Mouse (Mus musculus): Measurements from ENCODE around the gene Cntnap2. TPM values are rescaled to one million over a fixed set of nuclear protein-coding genes. Genes with fewer than 3 reads are reported as not detected.
"Not testable (repeated sequence)": the region's sequence is repeated elsewhere in the genome, so short reads cannot be mapped to it uniquely, and the experiment has no call there.

Gene Cntnap2
- polyA plus RNA-seq, 1 experiment from 2014 or later, result 1.1 TPM

- Histone ChIP-seq H3K36me3 (ENCODE audit: control insufficient read depth, insufficient read depth) (no peaks in the 10 kb centered on the region), H3K27me3 (replicated peaks; ENCODE audit: control insufficient read depth, insufficient read depth, low read length) (no peaks in the 10 kb centered on the region), H3K4me2 (replicated peaks; ENCODE audit: low read depth) (no peak overlapping the region), H3K9me3 (ENCODE audit: control insufficient read depth) (no peaks in the 10 kb centered on the region), H3K4me1 (replicated peaks; ENCODE audit: control insufficient read depth, insufficient read depth, low read length) (no peaks in the 10 kb centered on the region), H3K9ac (ENCODE audit: low read depth, low read length) (no peak overlapping the region), H3K4me3 (ENCODE audit: low read depth, low read length) (no peak overlapping the region), H3K27ac (ENCODE audit: low read depth, low read length) (no peak overlapping the region)
- ATAC-seq, result no peak
- 27% methylated on average over 1 of the region's 1 CpGs for WGBS
- TF ChIP-seq CTCF (IDR thresholded peaks at IDR 0.05; ENCODE audit: low read depth), result no peak
Measured at GRCm38 (mm10) chr6:47104951-47105350, 2045.8 kb downstream of the Cntnap2 start.

GRCm38 (mm10) chr6:47109582-47110220, 2050.5 kb downstream of the Cntnap2 start:
- 40% methylated on average over 6 of the region's 6 CpGs for whole genome bisulfite sequencing
- ATAC-seq, result no peak
- no peaks in the 10 kb centered on the region for H3K9me3 ChIP-seq (ENCODE audit: control insufficient read depth)
- no peaks in the 10 kb centered on the region for H3K4me1 ChIP-seq (replicated peaks; ENCODE audit: control insufficient read depth, insufficient read depth, low read length)
- no peak for TF ChIP-seq CTCF (IDR thresholded peaks at IDR 0.05; ENCODE audit: low read depth)
- H3K27me3 ChIP-seq (replicated peaks; ENCODE audit: control insufficient read depth, insufficient read depth, low read length), result no peaks in the 10 kb centered on the region
- H3K36me3 ChIP-seq (ENCODE audit: control insufficient read depth, insufficient read depth), result no peaks in the 10 kb centered on the region
- H3K27ac ChIP-seq (ENCODE audit: low read depth, low read length), result no peak overlapping the region
- H3K9ac ChIP-seq (ENCODE audit: low read depth, low read length), result no peak overlapping the region
- no peak overlapping the region for H3K4me2 ChIP-seq (replicated peaks; ENCODE audit: low read depth)
- no peak overlapping the region for H3K4me3 ChIP-seq (ENCODE audit: low read depth, low read length)

GRCm38 (mm10) chr6:47134063-47134462, 2074.9 kb downstream of the Cntnap2 start:
- H3K9me3 ChIP-seq (ENCODE audit: control insufficient read depth); H3K27ac ChIP-seq (ENCODE audit: low read depth, low read length); H3K4me3 ChIP-seq (ENCODE audit: low read depth, low read length); H3K4me2 ChIP-seq (replicated peaks; ENCODE audit: low read depth); H3K36me3 ChIP-seq (ENCODE audit: control insufficient read depth, insufficient read depth); H3K4me1 ChIP-seq (replicated peaks; ENCODE audit: control insufficient read depth, insufficient read depth, low read length); H3K27me3 ChIP-seq (replicated peaks; ENCODE audit: control insufficient read depth, insufficient read depth, low read length); H3K9ac ChIP-seq (ENCODE audit: low read depth, low read length); ATAC-seq: not testable (repeated sequence)
- WGBS, result no CpG with 5 or more reads among the region's 1 CpGs

DNA sequence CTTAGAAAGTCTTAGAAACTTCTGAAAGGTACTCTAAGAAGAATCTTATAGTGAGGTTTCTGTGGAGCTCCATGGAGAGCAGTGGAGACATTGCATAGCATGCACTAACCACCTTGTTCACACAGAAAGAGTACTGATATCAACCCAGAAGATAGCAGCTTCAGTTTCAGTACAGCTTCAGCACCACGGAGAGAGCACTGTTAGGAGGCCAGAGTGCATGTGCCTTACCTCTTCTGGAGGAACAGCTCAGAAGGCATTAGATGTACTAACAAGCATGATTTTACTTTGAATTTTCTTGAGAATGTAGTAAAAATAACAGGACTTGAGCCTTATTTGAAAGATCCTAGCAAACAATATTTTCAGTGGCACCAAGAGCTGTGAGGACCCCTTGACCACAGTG, 2093.9 kb downstream of the Cntnap2 start:
- H3K27me3 ChIP-seq (replicated peaks; ENCODE audit: control insufficient read depth, insufficient read depth, low read length); ATAC-seq; H3K4me3 ChIP-seq (ENCODE audit: low read depth, low read length); H3K4me2 ChIP-seq (replicated peaks; ENCODE audit: low read depth); H3K9me3 ChIP-seq (ENCODE audit: control insufficient read depth); H3K9ac ChIP-seq (ENCODE audit: low read depth, low read length); H3K36me3 ChIP-seq (ENCODE audit: control insufficient read depth, insufficient read depth); H3K4me1 ChIP-seq (replicated peaks; ENCODE audit: control insufficient read depth, insufficient read depth, low read length); H3K27ac ChIP-seq (ENCODE audit: low read depth, low read length): not testable (repeated sequence)
- no CpG with 5 or more reads among the region's 1 CpGs for WGBS

GRCm38 (mm10) chr6:47174580-47175294, 2115.6 kb downstream of the Cntnap2 start:
- H3K9me3 ChIP-seq (ENCODE audit: control insufficient read depth); H3K4me2 ChIP-seq (replicated peaks; ENCODE audit: low read depth); H3K9ac ChIP-seq (ENCODE audit: low read depth, low read length); H3K27me3 ChIP-seq (replicated peaks; ENCODE audit: control insufficient read depth, insufficient read depth, low read length); H3K4me1 ChIP-seq (replicated peaks; ENCODE audit: control insufficient read depth, insufficient read depth, low read length); H3K4me3 ChIP-seq (ENCODE audit: low read depth, low read length); H3K36me3 ChIP-seq (ENCODE audit: control insufficient read depth, insufficient read depth); H3K27ac ChIP-seq (ENCODE audit: low read depth, low read length); ATAC-seq: not testable (repeated sequence)
- WGBS, result 55% methylated on average over 8 of the region's 8 CpGs

DNA sequence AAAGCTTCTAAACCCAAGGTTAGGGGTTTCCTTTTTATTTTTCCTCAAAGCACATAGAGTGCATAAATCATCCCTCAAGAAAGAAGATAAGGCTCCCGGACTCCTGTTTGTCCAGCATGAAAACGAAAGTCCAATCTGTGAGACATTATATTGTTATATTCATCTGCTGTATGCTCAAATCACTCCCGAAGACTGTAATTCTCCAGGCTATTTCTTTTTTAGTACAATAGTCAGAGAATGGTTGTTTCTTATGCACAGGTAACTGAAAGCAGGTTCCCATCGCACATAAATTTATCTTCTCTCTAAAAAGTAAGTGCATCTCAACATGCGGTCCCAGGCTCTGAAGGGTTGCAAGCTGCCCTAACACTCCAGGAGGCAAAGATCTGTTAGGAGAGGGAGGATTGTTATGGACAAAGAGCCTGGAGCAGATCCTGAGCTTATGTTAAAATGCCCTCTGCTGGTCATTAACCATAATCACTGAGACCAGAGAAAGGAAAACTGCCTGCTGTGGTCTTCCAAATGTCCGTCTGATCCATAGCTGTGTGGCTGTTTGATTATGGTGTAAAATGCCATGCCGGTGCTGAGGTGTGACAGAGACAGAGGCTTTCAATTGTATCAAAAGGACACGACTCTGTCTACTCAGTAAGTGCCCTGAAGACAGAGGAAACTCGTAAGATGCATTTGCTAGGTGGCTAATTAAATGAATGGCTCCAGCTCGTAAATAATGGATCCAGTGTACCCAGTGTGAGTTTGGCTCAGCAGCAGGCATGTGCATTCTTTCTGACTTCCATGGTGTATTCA, 2116.4 kb downstream of the Cntnap2 start:
- not testable (repeated sequence) for ATAC-seq; H3K9ac ChIP-seq (ENCODE audit: low read depth, low read length); H3K4me3 ChIP-seq (ENCODE audit: low read depth, low read length); H3K9me3 ChIP-seq (ENCODE audit: control insufficient read depth); H3K27ac ChIP-seq (ENCODE audit: low read depth, low read length); H3K36me3 ChIP-seq (ENCODE audit: control insufficient read depth, insufficient read depth); H3K4me1 ChIP-seq (replicated peaks; ENCODE audit: control insufficient read depth, insufficient read depth, low read length); H3K27me3 ChIP-seq (replicated peaks; ENCODE audit: control insufficient read depth, insufficient read depth, low read length)
- H3K4me2 ChIP-seq (replicated peaks; ENCODE audit: low read depth), result peak overlapping the region; percentile 32; the same call in 1 of the 2 replicates
- 22% methylated on average over 10 of the region's 10 CpGs for WGBS
- TF ChIP-seq CTCF (IDR thresholded peaks at IDR 0.05; ENCODE audit: low read depth), result peak; percentile 73

- not testable (repeated sequence) for H3K4me1 ChIP-seq (replicated peaks; ENCODE audit: control insufficient read depth, insufficient read depth, low read length); H3K4me3 ChIP-seq (ENCODE audit: low read depth, low read length); H3K36me3 ChIP-seq (ENCODE audit: control insufficient read depth, insufficient read depth); H3K9ac ChIP-seq (ENCODE audit: low read depth, low read length); H3K9me3 ChIP-seq (ENCODE audit: control insufficient read depth); ATAC-seq; H3K27ac ChIP-seq (ENCODE audit: low read depth, low read length); H3K27me3 ChIP-seq (replicated peaks; ENCODE audit: control insufficient read depth, insufficient read depth, low read length)
- WGBS, result 60% methylated on average over 3 of the region's 3 CpGs
- peak overlapping the region; percentile 32; the same call in 1 of the 2 replicates for H3K4me2 ChIP-seq (replicated peaks; ENCODE audit: low read depth)
Measured at GRCm38 (mm10) chr6:47176157-47176555, 2117.0 kb downstream of the Cntnap2 start.

GRCm38 (mm10) chr6:47181372-47181771, 2122.2 kb downstream of the Cntnap2 start:
- 57% methylated on average over 5 of the region's 5 CpGs for WGBS
- not testable (repeated sequence) for H3K4me3 ChIP-seq (ENCODE audit: low read depth, low read length); H3K4me2 ChIP-seq (replicated peaks; ENCODE audit: low read depth); H3K9ac ChIP-seq (ENCODE audit: low read depth, low read length); H3K9me3 ChIP-seq (ENCODE audit: control insufficient read depth); H3K27me3 ChIP-seq (replicated peaks; ENCODE audit: control insufficient read depth, insufficient read depth, low read length); H3K27ac ChIP-seq (ENCODE audit: low read depth, low read length); H3K4me1 ChIP-seq (replicated peaks; ENCODE audit: control insufficient read depth, insufficient read depth, low read length); ATAC-seq; H3K36me3 ChIP-seq (ENCODE audit: control insufficient read depth, insufficient read depth)
